Mouse (Mus musculus) embryonic fibroblast, embryonic 13.5 days (primary cell): ENCODE measurements around the gene Il4i1.

ENCODE experiments used
- CTCF ChIP-seq: IDR thresholded peaks from 2 replicates; pipeline ENCODE4 v1.5.1; 2011; ENCODE audit warnings: mild to moderate bottlenecking, control low read depth, low read length, moderate library complexity, borderline replicate concordance; ENCODE audit not compliant: insufficient read depth
- POLR2A ChIP-seq: IDR thresholded peaks from 2 replicates; pipeline ENCODE4 v1.6.1; 2011; ENCODE audit warnings: low read depth, mild to moderate bottlenecking, control low read depth, low read length, moderate library complexity

DNA sequence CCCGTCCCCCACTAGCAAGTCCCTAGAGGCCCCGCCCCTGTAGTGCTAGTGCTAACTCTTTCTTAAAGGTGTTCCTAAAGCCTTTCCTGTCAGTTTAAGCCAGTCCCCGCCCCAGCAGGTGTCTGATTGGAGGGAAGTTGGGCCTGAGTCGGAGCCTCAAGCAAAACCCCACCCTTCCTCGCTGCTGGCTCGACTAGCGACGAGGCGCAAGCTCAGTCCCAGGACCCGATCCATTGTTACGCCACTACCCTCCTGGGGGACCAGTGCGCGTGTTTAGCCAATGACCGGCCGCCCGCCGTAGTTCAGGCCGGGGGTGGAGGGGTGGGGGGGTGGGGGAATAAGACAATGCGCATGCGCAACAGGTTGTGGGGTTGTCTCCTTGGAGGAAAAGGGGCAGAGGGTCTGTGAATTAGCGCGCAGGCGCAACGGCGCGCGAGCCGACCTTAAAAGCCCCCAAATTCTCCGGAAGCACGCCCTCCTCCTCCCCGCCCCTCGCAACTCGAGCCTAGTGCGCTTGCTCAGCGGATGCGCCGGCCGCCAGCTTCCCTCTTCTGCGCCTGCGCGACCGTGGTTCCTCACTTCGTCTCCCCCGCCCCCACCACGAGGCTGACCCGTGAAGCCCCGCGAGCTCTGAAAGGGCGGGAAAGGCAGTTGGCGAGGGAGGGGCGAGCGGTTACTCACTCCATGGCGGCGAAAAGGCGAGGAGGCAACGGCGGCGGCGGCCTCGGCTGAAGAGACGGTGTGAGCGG is at the start of gene Il4i1, which contains the start of gene Nup62:
- TF ChIP-seq CTCF (no peak), POLR2A (peak; percentile 82; the same call in 1 of the 2 replicates)
